Mouse (Mus musculus) heart, postnatal 0 days (tissue): ENCODE measurements at regions not wholly inside any gene's neighbourhood (a gene's known extent, or its start where the extent isn't known, plus 50 kb on each side); places are given as distances from the start of the nearest gene placed in this dataset.
A peak's percentile ranks its signal among the peaks of the same experiment; 100 is the strongest.

Experiments used
- ATAC-seq: fragments of 200-750 bp; cut with Nextera tagmentation; 2 replicates; pipeline ENCODE4 v1.8.0; 2017; ENCODE audit warnings: low read depth, moderate number of reproducible peaks, moderate library complexity; ENCODE audit not compliant: insufficient read depth
- DNase-seq: peaks from one replicate; pipeline ENCODE4 v3.0.0-alpha.2; 2016; ENCODE audit warnings: low spot score
- H3K27ac ChIP-seq: fragments of 300-500 bp; sonication (generic); 2 replicates; pipeline ENCODE4 v1.5.1; 2014; ENCODE audit warnings: low read depth, mild to moderate bottlenecking
- H3K27me3 ChIP-seq: fragments of 300-500 bp; sonication (generic); 2 replicates; pipeline ENCODE4 v1.6.1; 2014; ENCODE audit warnings: low read length, mixed read lengths; ENCODE audit not compliant: control insufficient read depth, insufficient read depth
- H3K36me3 ChIP-seq: fragments of 300-500 bp; sonication (generic); replicated peaks from 2 replicates; pipeline ENCODE4 v1.6.1; 2014; ENCODE audit warnings: low read length, mixed read lengths; ENCODE audit not compliant: control insufficient read depth, insufficient read depth
- H3K4me1 ChIP-seq: fragments of 300-500 bp; sonication (generic); 2 replicates; pipeline ENCODE4 v1.6.1; 2014; ENCODE audit warnings: antibody characterized with exemption; ENCODE audit not compliant: control insufficient read depth, insufficient read depth
- H3K4me2 ChIP-seq: fragments of 300-500 bp; sonication (generic); 2 replicates; pipeline ENCODE4 v1.6.1; 2014; ENCODE audit warnings: low read depth, mild to moderate bottlenecking, low read length, moderate library complexity
- H3K4me3 ChIP-seq: fragments of 300-500 bp; sonication (generic); 2 replicates; pipeline ENCODE4 v1.5.1; 2014; ENCODE audit warnings: low read depth, low read length
- H3K9ac ChIP-seq: fragments of 300-500 bp; sonication (generic); replicated peaks from 2 replicates; pipeline ENCODE4 v1.6.1; 2014; ENCODE audit warnings: low read depth, low read length, mixed read lengths
- H3K9me3 ChIP-seq: fragments of 300-500 bp; sonication (generic); replicated peaks from 2 replicates; pipeline ENCODE4 v1.6.1; 2016; ENCODE audit warnings: low read length; ENCODE audit not compliant: control insufficient read depth
- CTCF ChIP-seq: IDR thresholded peaks from 2 replicates; pipeline ENCODE4 v1.5.1; 2016; ENCODE audit warnings: antibody characterized with exemption, control low read depth, low read depth
- EP300 ChIP-seq: IDR thresholded peaks from 2 replicates; pipeline ENCODE4 v1.6.1; 2016; ENCODE audit warnings: antibody characterized with exemption, low read depth
- WGBS: fragments of 180-500 bp; shearing (Covaris S2); extraction: QIAGEN DNeasy Blood & Tissue Kit; methylation state at CpG from one replicate; pipeline ENCODE4 v1.1.7; 2014; 5-methylcytosine and 5-hydroxymethylcytosine counted together

GRCm38 (mm10) chr4:12263746-12264145 lies 91.9 kb upstream of the Fam92a start:
- no peaks in the 10 kb centered on the region for H3K27me3 ChIP-seq
- no peak overlapping the region for H3K4me3 ChIP-seq
- H3K4me2 ChIP-seq, result no peak overlapping the region
- no peaks in the 10 kb centered on the region for H3K36me3 ChIP-seq
- H3K9ac ChIP-seq, result no peak overlapping the region
- no peak overlapping the region for H3K27ac ChIP-seq
- ATAC-seq (no peak), DNase-seq (no peak)
- no peak for TF ChIP-seq CTCF
- TF ChIP-seq EP300, result no peak
- H3K4me1 ChIP-seq, result no peaks in the 10 kb centered on the region
- no peaks in the 10 kb centered on the region for H3K9me3 ChIP-seq

DNA sequence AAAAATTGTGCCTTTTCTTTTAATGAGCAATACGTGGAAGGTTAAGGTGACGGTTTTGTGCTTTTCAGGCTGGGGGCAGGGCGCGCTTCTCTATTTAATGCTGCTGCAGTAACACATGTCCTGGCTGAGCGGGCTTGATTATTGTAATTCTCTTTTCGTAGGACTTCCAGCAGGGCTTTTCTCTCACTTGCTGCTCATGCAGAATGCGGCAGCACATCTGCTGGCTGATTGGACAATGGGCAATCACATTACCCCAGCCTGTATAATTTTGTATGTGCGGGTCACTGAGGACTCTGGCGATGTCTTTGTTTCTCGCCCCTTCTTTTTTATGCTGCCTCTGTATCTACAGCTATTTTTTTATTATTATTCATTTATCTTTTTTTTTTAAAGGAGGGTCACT lies 91.4 kb upstream of the Fam92a start:
- no peak for DNase-seq
- no peak for ATAC-seq
- Histone ChIP-seq H3K4me3 (no peak overlapping the region), H3K9me3 (no peaks in the 10 kb centered on the region), H3K9ac (no peak overlapping the region), H3K36me3 (no peaks in the 10 kb centered on the region), H3K4me2 (no peak overlapping the region), H3K27ac (no peak overlapping the region), H3K4me1 (no peaks in the 10 kb centered on the region), H3K27me3 (no peaks in the 10 kb centered on the region)
- 90% methylated on average over 10 of the region's 10 CpGs for WGBS
- TF ChIP-seq EP300 (no peak), CTCF (no peak)

DNA sequence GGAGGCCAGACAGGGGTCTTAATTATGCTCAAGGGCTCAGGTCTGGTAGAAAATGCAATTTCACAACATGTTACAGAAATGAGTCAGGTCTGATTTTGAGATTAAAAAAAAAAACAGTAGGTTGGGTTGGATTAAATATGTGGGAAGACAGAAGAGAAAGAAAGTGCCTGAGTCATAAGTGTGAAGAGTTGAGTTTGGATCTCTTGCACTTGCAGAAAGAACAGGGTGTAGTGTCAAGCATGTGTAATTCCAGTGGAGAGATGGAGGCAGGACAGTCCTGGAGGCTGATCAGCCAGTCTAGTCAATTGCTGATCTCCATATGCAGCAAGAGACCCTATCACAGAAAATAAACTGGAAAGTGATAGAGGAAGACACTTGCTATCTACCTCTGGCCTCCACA lies 76.2 kb upstream of the Fam92a start:
- Histone ChIP-seq H3K27ac (no peak overlapping the region), H3K27me3 (no peaks in the 10 kb centered on the region), H3K9ac (no peak overlapping the region), H3K36me3 (no peaks in the 10 kb centered on the region), H3K4me2 (no peak overlapping the region), H3K4me1 (no peaks in the 10 kb centered on the region), H3K4me3 (no peak overlapping the region), H3K9me3 (no peaks in the 10 kb centered on the region)
- DNase-seq (no peak), ATAC-seq (no peak)
- TF ChIP-seq CTCF (no peak), EP300 (no peak)

- H3K27ac ChIP-seq, result no peak overlapping the region
- TF ChIP-seq EP300 (no peak), CTCF (no peak)
- H3K4me3 ChIP-seq, result no peak overlapping the region
- no peak for ATAC-seq
- no peaks in the 10 kb centered on the region for H3K27me3 ChIP-seq
- H3K4me1 ChIP-seq, result no peaks in the 10 kb centered on the region
- WGBS, result 66% methylated on average over 4 of the region's 4 CpGs
- H3K36me3 ChIP-seq, result no peaks in the 10 kb centered on the region
- H3K9me3 ChIP-seq, result no peaks in the 10 kb centered on the region
- H3K9ac ChIP-seq, result no peak overlapping the region
- H3K4me2 ChIP-seq, result no peak overlapping the region
- no peak for DNase-seq
Measured at GRCm38 (mm10) chr4:12246595-12246994, 74.8 kb upstream of the Fam92a start.

DNA sequence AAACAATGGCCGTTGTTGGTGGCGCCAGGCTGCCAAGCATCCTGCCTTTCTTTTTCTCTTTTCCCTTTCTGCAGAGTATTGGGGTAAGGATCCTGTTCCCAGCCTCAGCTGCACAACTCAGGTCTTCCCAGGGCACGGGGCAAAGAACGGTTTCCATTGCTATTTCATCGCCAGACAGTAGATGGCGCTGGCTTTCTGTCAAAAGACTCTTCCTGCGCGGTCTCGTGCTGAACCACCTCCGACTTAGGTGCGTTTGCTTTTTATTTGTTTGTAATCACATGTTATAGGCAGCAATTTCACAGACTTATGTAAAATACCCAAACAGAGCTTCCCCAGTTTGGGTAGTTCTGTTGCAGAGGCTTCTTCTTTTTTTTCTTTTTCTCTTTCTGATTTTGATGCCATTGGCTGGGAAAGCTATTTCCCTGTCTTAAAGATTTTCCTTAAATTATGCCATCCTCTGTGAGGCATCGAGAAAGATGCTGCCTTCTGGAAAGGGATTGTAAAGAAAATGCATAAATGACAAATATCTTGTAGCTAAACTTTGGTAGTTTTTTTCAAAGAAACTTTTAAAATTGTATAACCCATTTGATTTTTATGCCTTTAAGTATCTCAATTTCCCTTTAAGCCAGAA lies 69.2 kb upstream of the Fam92a start:
- 1% methylated on average over 12 of the region's 12 CpGs for WGBS
- Histone ChIP-seq H3K9me3 (no peaks in the 10 kb centered on the region), H3K4me1 (no peaks in the 10 kb centered on the region), H3K9ac (no peak overlapping the region), H3K27me3 (no peaks in the 10 kb centered on the region), H3K4me3 (peak overlapping the region; percentile 11; the same call in 1 of the 2 replicates), H3K27ac (no peak overlapping the region), H3K4me2 (peak overlapping the region; percentile 46), H3K36me3 (no peaks in the 10 kb centered on the region)
- ATAC-seq (peak; percentile 41; the same call in 1 of the 2 replicates), DNase-seq (peak; percentile 58)
- no peak for TF ChIP-seq EP300
- TF ChIP-seq CTCF, result peak; percentile 88

DNA sequence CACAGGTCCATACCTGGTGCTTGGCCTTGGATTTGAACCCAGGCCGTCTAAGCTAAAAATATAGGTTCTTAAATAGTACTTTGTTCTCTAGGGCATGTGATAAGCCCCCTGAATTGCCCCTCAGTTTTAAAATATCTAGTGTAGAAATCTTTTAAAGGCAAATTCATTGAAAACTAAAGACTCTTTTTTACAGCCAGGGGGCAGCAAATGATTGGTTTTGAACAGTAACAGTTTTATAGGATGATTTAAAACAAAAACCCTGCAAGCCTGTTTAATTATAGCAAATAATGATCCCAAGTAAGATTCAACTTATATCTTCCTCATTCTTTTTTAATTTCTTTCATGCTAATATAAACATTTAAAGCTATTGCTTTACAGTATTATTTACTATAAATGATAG lies 58.9 kb upstream of the Fam92a start:
- WGBS, result 43% methylated on average over 1 of the region's 1 CpGs
- no peak for DNase-seq

More for the DNA sequence above, 58.9 kb upstream of the Fam92a start:
- H3K4me1 ChIP-seq, result no peaks in the 10 kb centered on the region
- H3K4me3 ChIP-seq, result no peak overlapping the region
- H3K9me3 ChIP-seq, result no peaks in the 10 kb centered on the region
- H3K4me2 ChIP-seq, result no peak overlapping the region
- TF ChIP-seq EP300 (no peak), CTCF (peak; percentile 31; the same call in 1 of the 2 replicates)
- no peak for ATAC-seq
- no peak overlapping the region for H3K9ac ChIP-seq
- H3K27ac ChIP-seq, result no peak overlapping the region
- no peaks in the 10 kb centered on the region for H3K36me3 ChIP-seq
- H3K27me3 ChIP-seq, result no peaks in the 10 kb centered on the region
